Mouse (Mus musculus): ENCODE data around the gene Blmh. TPM values are rescaled to one million over a fixed set of nuclear protein-coding genes. Genes with fewer than 3 reads are reported as not detected.
A peak's percentile ranks its signal among the peaks of the same experiment; 100 is the strongest.

Blmh gene
- polyA plus RNA-seq (2014; fragmentation: Nextera tagmentation; extraction: Ambion mirVana): 89.0 and 111 TPM in 2 replicates

DNA sequence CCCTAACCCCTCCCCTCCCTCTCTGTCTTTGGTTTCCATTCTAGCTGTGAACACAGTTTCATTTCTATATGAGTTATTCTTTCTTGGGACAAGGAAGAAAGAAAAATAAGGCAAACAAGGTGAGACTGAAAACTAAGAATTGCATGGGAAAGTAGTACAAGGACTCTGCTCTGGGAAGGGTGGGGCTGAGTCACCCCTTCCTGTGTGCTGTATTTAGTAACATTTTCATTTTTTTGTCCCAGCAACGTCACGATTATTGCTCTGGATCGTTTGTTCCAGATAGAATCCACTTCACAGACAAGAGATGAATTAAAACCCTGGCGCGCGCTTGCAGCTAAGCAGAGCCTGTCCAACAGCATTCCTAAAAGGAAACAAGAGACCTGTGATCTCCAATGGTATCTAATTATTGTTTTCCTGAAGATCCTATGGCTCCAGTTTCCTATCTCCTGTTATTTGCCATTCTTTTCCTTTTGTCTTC lies at the start of gene Blmh:
TSS of gene Blmh (plus strand) at position 51 of the 478 bp plus-strand sequence.
- H3K36me3 ChIP-seq (ENCODE audit: control insufficient read depth, insufficient read depth, low read length): no peaks in the 10 kb centered on the region
- H3K4me2 ChIP-seq: no peak within 1 kb of the TSS
- WGBS (ENCODE audit: insufficient replicate concordance): 75% methylated on average over 6 of the region's 6 CpGs
- no peak within 1 kb of the TSS for H3K4me3 ChIP-seq (ENCODE audit: low read depth, low read length)
- H3K9me3 ChIP-seq (replicated peaks; ENCODE audit: control insufficient read depth, low read length): no peaks in the 10 kb centered on the region
- no peak within 1 kb of the TSS for H3K9ac ChIP-seq (ENCODE audit: low read depth, low read length)
- H3K4me1 ChIP-seq (ENCODE audit: control insufficient read depth, insufficient read depth, low read length): 0 out of 2 replicates have a peak, but pooled peaks cover 3% of the 10 kb centered on the region
- no peak within 1 kb of the TSS for H3K27ac ChIP-seq (ENCODE audit: low read depth, low read length)
- ATAC-seq (replicated peaks; ENCODE audit: insufficient number of reproducible peaks, low FRiP score, low TSS enrichment): no peak
- no peaks in the 10 kb centered on the region for H3K27me3 ChIP-seq (ENCODE audit: control insufficient read depth, insufficient read depth, low read length)

DNA sequence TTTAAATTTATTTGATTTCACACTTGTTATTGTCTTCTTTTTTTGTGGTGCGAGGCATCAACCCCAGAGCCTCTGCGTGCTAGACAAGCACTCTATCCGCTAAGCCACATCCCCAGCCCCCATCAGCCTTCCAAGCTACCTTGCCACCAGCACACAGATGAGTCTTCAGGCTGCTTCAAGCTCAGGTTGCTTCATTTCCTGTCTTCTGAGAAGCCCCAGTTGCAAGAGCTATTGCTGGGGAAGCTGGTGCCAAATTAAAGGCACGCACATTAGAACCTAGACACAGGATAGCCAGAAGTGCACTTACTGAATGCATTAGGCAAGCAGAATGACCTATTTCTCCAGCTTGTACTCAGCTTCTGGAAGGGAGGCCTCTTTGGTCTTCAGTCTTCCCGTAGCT lies 44.8 kb upstream of the Blmh start:
- 87% methylated on average over 5 of the region's 5 CpGs for WGBS (ENCODE audit: insufficient replicate concordance)

DNA sequence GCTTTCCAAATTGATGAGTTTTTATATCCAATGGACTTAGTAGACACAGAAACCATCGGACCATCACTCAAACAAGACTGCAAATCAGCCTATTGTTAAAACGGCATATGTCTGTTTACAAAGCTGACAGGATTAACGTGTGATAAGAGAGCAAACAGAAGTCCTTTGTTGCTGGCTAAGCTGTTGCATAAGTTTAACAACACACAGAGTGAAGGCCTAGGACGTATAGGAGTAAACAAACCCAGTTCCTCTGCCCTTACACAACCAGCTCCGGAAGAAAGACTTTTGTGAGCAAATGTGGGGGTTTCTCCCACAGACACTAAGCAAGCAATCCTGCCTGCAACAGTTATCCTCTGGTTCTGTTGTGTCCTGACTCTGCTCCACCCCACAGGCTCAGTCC lies 40.2 kb upstream of the Blmh start:
- H3K4me3 ChIP-seq (ENCODE audit: low read depth, low read length): no peak overlapping the region
- no peaks in the 10 kb centered on the region for H3K9me3 ChIP-seq (replicated peaks; ENCODE audit: control insufficient read depth, low read length)
- H3K9ac ChIP-seq (ENCODE audit: low read depth, low read length): no peak overlapping the region
- H3K27me3 ChIP-seq (ENCODE audit: control insufficient read depth, insufficient read depth, low read length): no peaks in the 10 kb centered on the region
- H3K4me2 ChIP-seq: no peak overlapping the region
- H3K36me3 ChIP-seq (ENCODE audit: control insufficient read depth, insufficient read depth, low read length): no peaks in the 10 kb centered on the region
- ATAC-seq (replicated peaks; ENCODE audit: insufficient number of reproducible peaks, low FRiP score, low TSS enrichment): no peak
- H3K4me1 ChIP-seq (ENCODE audit: control insufficient read depth, insufficient read depth, low read length): peaks cover 3% of the 10 kb centered on the region; the same call in 1 of the 2 replicates
- no peak overlapping the region for H3K27ac ChIP-seq (ENCODE audit: low read depth, low read length)
- WGBS (ENCODE audit: insufficient replicate concordance): 44% methylated on average over 5 of the region's 5 CpGs

More for the DNA sequence above, 44.8 kb upstream of the Blmh start:
- no peaks in the 10 kb centered on the region for H3K27me3 ChIP-seq (ENCODE audit: control insufficient read depth, insufficient read depth, low read length)
- H3K36me3 ChIP-seq (ENCODE audit: control insufficient read depth, insufficient read depth, low read length): no peaks in the 10 kb centered on the region
- H3K27ac ChIP-seq (ENCODE audit: low read depth, low read length): no peak overlapping the region
- H3K4me3 ChIP-seq (ENCODE audit: low read depth, low read length): no peak overlapping the region
- ATAC-seq (replicated peaks; ENCODE audit: insufficient number of reproducible peaks, low FRiP score, low TSS enrichment): no peak
- H3K4me2 ChIP-seq: no peak overlapping the region
- H3K4me1 ChIP-seq (ENCODE audit: control insufficient read depth, insufficient read depth, low read length): no peaks in the 10 kb centered on the region
- no peaks in the 10 kb centered on the region for H3K9me3 ChIP-seq (replicated peaks; ENCODE audit: control insufficient read depth, low read length)
- no peak overlapping the region for H3K9ac ChIP-seq (ENCODE audit: low read depth, low read length)

DNA sequence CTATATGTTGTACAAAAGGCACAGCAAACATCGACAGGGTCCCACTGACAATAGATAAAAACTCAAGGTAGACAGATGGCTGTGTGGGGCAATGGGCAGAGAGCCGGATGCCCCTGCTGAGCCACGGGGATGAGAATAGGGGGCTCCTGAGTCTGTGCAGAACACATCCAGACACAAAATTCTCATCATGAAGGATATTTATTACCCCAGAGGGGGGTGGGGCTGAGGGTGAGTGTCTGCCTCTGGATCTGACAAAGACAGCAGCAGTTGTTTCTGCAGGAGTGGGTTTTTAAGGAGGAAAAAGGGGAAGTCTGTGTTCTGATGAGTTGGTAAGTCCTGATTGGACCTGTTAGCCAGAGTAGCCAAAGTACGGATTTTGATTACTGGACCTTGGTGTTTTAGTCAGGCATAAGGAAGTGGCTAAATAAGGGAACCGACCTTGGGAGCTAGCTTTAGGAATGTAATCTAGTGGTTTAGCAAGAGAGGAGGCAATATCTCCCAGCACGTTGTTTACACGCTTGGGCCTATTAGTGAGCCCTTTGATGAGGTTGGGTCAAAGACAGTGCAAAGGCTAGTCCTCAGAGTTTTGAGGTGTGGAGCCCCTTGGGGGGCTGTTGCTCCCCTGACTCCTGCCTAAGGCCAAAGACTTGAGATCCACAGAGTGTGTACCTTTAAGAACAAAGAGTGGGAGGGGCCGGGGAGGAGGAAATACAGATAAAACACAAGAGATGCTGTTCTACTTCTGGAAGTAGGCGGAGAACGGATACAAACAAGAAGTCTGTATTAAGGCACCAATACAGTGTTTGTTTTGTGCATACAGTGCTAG lies 35.1 kb upstream of the Blmh start:
- H3K36me3 ChIP-seq (ENCODE audit: control insufficient read depth, insufficient read depth, low read length): no peaks in the 10 kb centered on the region
- H3K27ac ChIP-seq (ENCODE audit: low read depth, low read length): 0 out of 2 replicates have a peak overlapping the region, but pooled peaks have one; percentile 35
- H3K27me3 ChIP-seq (ENCODE audit: control insufficient read depth, insufficient read depth, low read length): no peaks in the 10 kb centered on the region
- peak overlapping the region; percentile 38 for H3K4me2 ChIP-seq
- 38% methylated on average over 10 of the region's 10 CpGs for WGBS (ENCODE audit: insufficient replicate concordance)
- H3K9me3 ChIP-seq (replicated peaks; ENCODE audit: control insufficient read depth, low read length): no peaks in the 10 kb centered on the region
- H3K4me3 ChIP-seq (ENCODE audit: low read depth, low read length): no peak overlapping the region
- no peak overlapping the region for H3K9ac ChIP-seq (ENCODE audit: low read depth, low read length)
- peaks cover 11% of the 10 kb centered on the region for H3K4me1 ChIP-seq (ENCODE audit: control insufficient read depth, insufficient read depth, low read length)
- no peak for ATAC-seq (replicated peaks; ENCODE audit: insufficient number of reproducible peaks, low FRiP score, low TSS enrichment)

DNA sequence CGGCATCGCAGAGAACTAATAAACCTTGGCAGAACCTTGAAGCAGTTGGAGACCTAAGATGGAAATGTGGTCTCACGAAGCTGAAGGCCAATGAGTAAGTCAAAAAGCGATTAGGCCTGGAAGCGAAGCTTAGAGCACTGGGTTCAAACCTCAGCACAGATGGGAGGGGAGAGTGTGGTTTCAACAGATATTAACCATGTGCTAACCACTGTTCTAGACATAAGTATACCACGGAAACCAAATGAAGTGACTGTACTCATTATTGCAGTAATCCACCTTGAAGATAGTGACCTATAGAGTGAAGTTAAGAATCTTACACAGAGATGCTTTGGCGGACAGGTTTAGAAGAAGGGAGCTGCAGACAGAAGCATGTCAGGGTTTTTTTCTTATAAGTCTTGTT lies 33.4 kb upstream of the Blmh start:
- peaks cover 12% of the 10 kb centered on the region for H3K4me1 ChIP-seq (ENCODE audit: control insufficient read depth, insufficient read depth, low read length)
- H3K9me3 ChIP-seq (replicated peaks; ENCODE audit: control insufficient read depth, low read length): no peaks in the 10 kb centered on the region
- no peaks in the 10 kb centered on the region for H3K36me3 ChIP-seq (ENCODE audit: control insufficient read depth, insufficient read depth, low read length)
- no peak for ATAC-seq (replicated peaks; ENCODE audit: insufficient number of reproducible peaks, low FRiP score, low TSS enrichment)
- H3K4me3 ChIP-seq (ENCODE audit: low read depth, low read length): no peak overlapping the region
- no peaks in the 10 kb centered on the region for H3K27me3 ChIP-seq (ENCODE audit: control insufficient read depth, insufficient read depth, low read length)
- H3K4me2 ChIP-seq: no peak overlapping the region
- 86% methylated on average over 7 of the region's 7 CpGs for WGBS (ENCODE audit: insufficient replicate concordance)
- H3K27ac ChIP-seq (ENCODE audit: low read depth, low read length): no peak overlapping the region
- no peak overlapping the region for H3K9ac ChIP-seq (ENCODE audit: low read depth, low read length)

DNA sequence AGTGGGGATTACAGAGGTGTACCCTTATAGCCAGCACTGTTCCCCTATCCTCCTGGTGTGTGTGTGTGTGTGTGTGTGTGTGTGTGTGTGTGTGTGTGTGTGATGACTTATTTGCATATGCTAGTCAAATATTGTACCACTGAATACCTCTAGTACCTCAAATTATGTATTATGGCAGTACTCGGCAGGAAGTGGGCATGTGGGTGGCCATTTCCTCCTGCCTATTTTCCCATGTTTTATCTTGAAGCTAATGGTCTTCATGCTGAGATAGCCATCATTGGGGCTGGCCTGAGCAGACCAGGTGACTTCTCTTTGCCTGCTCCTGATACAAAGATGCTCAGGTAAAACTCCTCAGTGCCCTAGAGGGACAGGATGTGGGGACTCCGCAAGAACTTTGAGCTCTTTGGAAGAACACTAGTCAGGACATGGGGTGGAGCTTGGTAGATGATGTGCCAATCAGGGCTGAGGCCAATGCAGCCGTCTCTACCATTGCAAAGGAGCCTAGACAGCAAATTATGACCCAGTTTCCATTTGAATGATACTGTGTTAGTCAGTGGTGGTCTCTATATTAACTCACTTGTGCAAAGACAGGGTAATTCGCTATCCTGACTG lies 32.8 kb upstream of the Blmh start:
- no peak for ATAC-seq (replicated peaks; ENCODE audit: insufficient number of reproducible peaks, low FRiP score, low TSS enrichment)
- H3K27ac ChIP-seq (ENCODE audit: low read depth, low read length): no peak overlapping the region
- no peaks in the 10 kb centered on the region for H3K27me3 ChIP-seq (ENCODE audit: control insufficient read depth, insufficient read depth, low read length)
- 77% methylated on average over 4 of the region's 4 CpGs for WGBS (ENCODE audit: insufficient replicate concordance)
- no peak overlapping the region for H3K4me2 ChIP-seq
- no peaks in the 10 kb centered on the region for H3K9me3 ChIP-seq (replicated peaks; ENCODE audit: control insufficient read depth, low read length)
- no peak overlapping the region for H3K9ac ChIP-seq (ENCODE audit: low read depth, low read length)
- no peaks in the 10 kb centered on the region for H3K36me3 ChIP-seq (ENCODE audit: control insufficient read depth, insufficient read depth, low read length)
- peaks cover 13% of the 10 kb centered on the region for H3K4me1 ChIP-seq (ENCODE audit: control insufficient read depth, insufficient read depth, low read length)
- H3K4me3 ChIP-seq (ENCODE audit: low read depth, low read length): no peak overlapping the region

DNA sequence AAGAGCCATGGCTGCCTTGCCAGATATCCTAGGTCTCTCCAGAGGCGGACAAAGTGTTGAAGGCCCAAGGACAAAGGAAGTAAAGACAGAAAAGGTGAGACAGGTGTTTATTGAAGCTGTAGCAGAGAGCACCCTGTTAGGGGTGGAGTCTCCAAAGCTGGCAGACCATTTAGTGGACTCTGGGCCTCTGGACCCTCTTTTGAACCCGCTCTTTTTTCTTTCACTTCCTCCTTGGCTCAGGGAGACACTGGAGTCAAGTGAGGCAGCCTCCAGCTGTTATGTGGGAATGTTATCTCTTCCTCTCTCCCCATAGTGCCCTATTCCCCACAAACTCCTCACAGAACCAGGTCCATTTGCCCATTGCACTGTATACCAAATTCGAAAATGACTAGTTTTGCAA lies 31.6 kb upstream of the Blmh start:
- Histone ChIP-seq H3K27me3 (ENCODE audit: control insufficient read depth, insufficient read depth, low read length) (no peaks in the 10 kb centered on the region), H3K9ac (ENCODE audit: low read depth, low read length) (no peak overlapping the region), H3K4me1 (ENCODE audit: control insufficient read depth, insufficient read depth, low read length) (peaks cover 13% of the 10 kb centered on the region), H3K4me2 (no peak overlapping the region), H3K27ac (ENCODE audit: low read depth, low read length) (peak overlapping the region; percentile 71), H3K4me3 (ENCODE audit: low read depth, low read length) (no peak overlapping the region), H3K9me3 (replicated peaks; ENCODE audit: control insufficient read depth, low read length) (no peaks in the 10 kb centered on the region), H3K36me3 (ENCODE audit: control insufficient read depth, insufficient read depth, low read length) (no peaks in the 10 kb centered on the region)
- ATAC-seq (replicated peaks; ENCODE audit: insufficient number of reproducible peaks, low FRiP score, low TSS enrichment): no peak
- WGBS (ENCODE audit: insufficient replicate concordance): 70% methylated on average over 3 of the region's 3 CpGs

DNA sequence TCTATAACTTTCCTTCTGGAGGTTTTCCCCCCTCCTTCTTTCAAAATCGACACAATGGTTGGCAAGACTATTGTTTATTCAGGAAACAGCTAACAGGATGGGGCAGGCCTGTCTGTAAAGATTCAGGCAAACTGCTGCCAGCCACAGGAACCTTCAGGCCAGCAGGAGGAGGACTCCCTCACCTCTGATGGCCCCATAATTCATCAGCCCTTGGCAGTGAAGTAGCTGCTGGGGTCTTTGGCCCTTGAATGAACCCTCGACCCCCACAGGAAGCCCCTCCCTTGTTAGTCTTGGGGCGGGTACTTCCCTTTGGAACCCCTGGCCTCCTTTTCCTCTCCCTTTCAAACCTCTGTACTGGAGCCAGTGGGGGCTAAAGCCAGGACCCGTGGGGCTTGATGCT lies 31.0 kb upstream of the Blmh start:
- Histone ChIP-seq H3K27me3 (ENCODE audit: control insufficient read depth, insufficient read depth, low read length) (no peaks in the 10 kb centered on the region), H3K9ac (ENCODE audit: low read depth, low read length) (no peak overlapping the region), H3K4me1 (ENCODE audit: control insufficient read depth, insufficient read depth, low read length) (peaks cover 13% of the 10 kb centered on the region), H3K36me3 (ENCODE audit: control insufficient read depth, insufficient read depth, low read length) (no peaks in the 10 kb centered on the region), H3K9me3 (replicated peaks; ENCODE audit: control insufficient read depth, low read length) (no peaks in the 10 kb centered on the region), H3K27ac (ENCODE audit: low read depth, low read length) (peak overlapping the region; percentile 77), H3K4me3 (ENCODE audit: low read depth, low read length) (no peak overlapping the region), H3K4me2 (no peak overlapping the region)
- WGBS (ENCODE audit: insufficient replicate concordance): 26% methylated on average over 4 of the region's 4 CpGs
- ATAC-seq (replicated peaks; ENCODE audit: insufficient number of reproducible peaks, low FRiP score, low TSS enrichment): peak; percentile 76

Data from heart, embryonic 11.5 days (tissue).